Mouse (Mus musculus): ENCODE data around the gene Obp2a. TPM values are rescaled to one million over a fixed set of nuclear protein-coding genes. Genes with fewer than 3 reads are reported as not detected.
"Not testable (repeated sequence)": the region's sequence is repeated elsewhere in the genome, so short reads cannot be mapped to it uniquely, and the experiment has no call there.

The Obp2a gene
- polyA plus RNA-seq, 1 experiment from 2014 or later = not detected

GRCm38 (mm10) chr2:25733199-25733930 is 33.5 kb downstream of the Obp2a start:
- Histone ChIP-seq H3K4me1 (ENCODE audit: insufficient read depth, low read depth, low read length) (no peaks in the 10 kb centered on the region), H3K9me3 (ENCODE audit: low read length) (no peaks in the 10 kb centered on the region), H3K4me3 (ENCODE audit: low read depth, low read length) (no peak overlapping the region), H3K27ac (ENCODE audit: low read length) (no peak overlapping the region), H3K4me2 (replicated peaks; ENCODE audit: low read depth, low read length) (no peak overlapping the region), H3K36me3 (ENCODE audit: insufficient read depth, low read length) (no peaks in the 10 kb centered on the region), H3K9ac (replicated peaks; ENCODE audit: low read depth) (no peak overlapping the region), H3K27me3 (replicated peaks; ENCODE audit: insufficient read depth, low read length) (no peaks in the 10 kb centered on the region)
- DNase-seq (ENCODE audit: low spot score) (no peak), ATAC-seq (no peak)
- TF ChIP-seq EP300 (IDR thresholded peaks at IDR 0.05) (no peak), CTCF (IDR thresholded peaks at IDR 0.05) (no peak)
- WGBS = 51% methylated on average over 2 of the region's 2 CpGs

GRCm38 (mm10) chr2:25736709-25737108 is 36.9 kb downstream of the Obp2a start, which contains the start of gene Obp2b:
Obp2b (plus strand) TSS chr2:25737009.
- not testable (repeated sequence) for H3K4me2 ChIP-seq (replicated peaks; ENCODE audit: low read depth, low read length); DNase-seq (ENCODE audit: low spot score); H3K9ac ChIP-seq (replicated peaks; ENCODE audit: low read depth); H3K4me1 ChIP-seq (ENCODE audit: insufficient read depth, low read depth, low read length); ATAC-seq; H3K4me3 ChIP-seq (ENCODE audit: low read depth, low read length); H3K27ac ChIP-seq (ENCODE audit: low read length); H3K36me3 ChIP-seq (ENCODE audit: insufficient read depth, low read length); H3K9me3 ChIP-seq (ENCODE audit: low read length); H3K27me3 ChIP-seq (replicated peaks; ENCODE audit: insufficient read depth, low read length)
- 55% methylated on average over 3 of the region's 3 CpGs for WGBS

GRCm38 (mm10) chr2:25741671-25742070 is 41.8 kb downstream of the Obp2a start:
- no peak for TF ChIP-seq EP300 (IDR thresholded peaks at IDR 0.05)
- no peak for TF ChIP-seq CTCF (IDR thresholded peaks at IDR 0.05)
- Histone ChIP-seq H3K4me2 (replicated peaks; ENCODE audit: low read depth, low read length) (no peak overlapping the region), H3K36me3 (ENCODE audit: insufficient read depth, low read length) (no peaks in the 10 kb centered on the region), H3K27ac (ENCODE audit: low read length) (no peak overlapping the region), H3K27me3 (replicated peaks; ENCODE audit: insufficient read depth, low read length) (no peaks in the 10 kb centered on the region), H3K4me3 (ENCODE audit: low read depth, low read length) (no peak overlapping the region), H3K4me1 (ENCODE audit: insufficient read depth, low read depth, low read length) (no peaks in the 10 kb centered on the region), H3K9ac (replicated peaks; ENCODE audit: low read depth) (no peak overlapping the region), H3K9me3 (ENCODE audit: low read length) (no peaks in the 10 kb centered on the region)
- 74% methylated on average over 1 of the region's 1 CpGs for WGBS
- DNase-seq (ENCODE audit: low spot score) = no peak
- no peak for ATAC-seq

Other genes with a start within 250 kb of the Obp2a start
- gene Clic3, start 243.2 kb upstream of the Obp2a start, polyA plus RNA-seq (2015; fragmentation: Nextera tagmentation; extraction: Ambion mirVana) = 633 and 715 TPM in 2 replicates
- 67.4 and 68.9 TPM in 2 replicates for gene Paxx, start 238.9 kb upstream of the Obp2a start, polyA plus RNA-seq (2015; fragmentation: Nextera tagmentation; extraction: Ambion mirVana)
- gene Ptgds, start 230.0 kb upstream of the Obp2a start, polyA plus RNA-seq (2015; fragmentation: Nextera tagmentation; extraction: Ambion mirVana) = 5.8 and 6.1 TPM in 2 replicates
- gene Lcn12, start 206.1 kb upstream of the Obp2a start, polyA plus RNA-seq (2015; fragmentation: Nextera tagmentation; extraction: Ambion mirVana) = not detected in 2 replicates
- gene Fbxw5, start 199.3 kb upstream of the Obp2a start, polyA plus RNA-seq (2015; fragmentation: Nextera tagmentation; extraction: Ambion mirVana) = 39.7 and 43.4 TPM in 2 replicates
- 2.6 and 3.2 TPM in 2 replicates for gene C8g, start 198.3 kb upstream of the Obp2a start, polyA plus RNA-seq (2015; fragmentation: Nextera tagmentation; extraction: Ambion mirVana)
- gene Traf2, start 153.1 kb upstream of the Obp2a start, polyA plus RNA-seq (2015; fragmentation: Nextera tagmentation; extraction: Ambion mirVana) = 20.7 and 21.0 TPM in 2 replicates
- gene Edf1, start 142.2 kb upstream of the Obp2a start, polyA plus RNA-seq (2015; fragmentation: Nextera tagmentation; extraction: Ambion mirVana) = 297 and 329 TPM in 2 replicates
- gene Mamdc4, start 125.2 kb upstream of the Obp2a start, polyA plus RNA-seq (2015; fragmentation: Nextera tagmentation; extraction: Ambion mirVana) = 0.31 and 1.2 TPM in 2 replicates
- gene Phpt1, start 124.8 kb upstream of the Obp2a start, polyA plus RNA-seq (2015; fragmentation: Nextera tagmentation; extraction: Ambion mirVana) = 97.7 and 103 TPM in 2 replicates
- 0.07 TPM in 1 of 2 replicates, not detected in the other for gene Ajm1, start 118.3 kb upstream of the Obp2a start, polyA plus RNA-seq (2015; fragmentation: Nextera tagmentation; extraction: Ambion mirVana)
- 34.7 and 41.2 TPM in 2 replicates for gene Rabl6, start 91.5 kb upstream of the Obp2a start, polyA plus RNA-seq (2015; fragmentation: Nextera tagmentation; extraction: Ambion mirVana)
- 0.38 and 0.44 TPM in 2 replicates for gene Ccdc183, start 82.4 kb upstream of the Obp2a start, polyA plus RNA-seq (2015; fragmentation: Nextera tagmentation; extraction: Ambion mirVana)
- gene Tmem141, start 78.0 kb upstream of the Obp2a start, polyA plus RNA-seq (2015; fragmentation: Nextera tagmentation; extraction: Ambion mirVana) = 26.0 and 29.9 TPM in 2 replicates
- gene Fcna, start 72.0 kb upstream of the Obp2a start, polyA plus RNA-seq (2015; fragmentation: Nextera tagmentation; extraction: Ambion mirVana) = 2.5 and 2.8 TPM in 2 replicates
- not detected in 2 replicates for gene Lcn8, start 46.9 kb upstream of the Obp2a start, polyA plus RNA-seq (2015; fragmentation: Nextera tagmentation; extraction: Ambion mirVana)
- not detected in 2 replicates for gene Lcn5, start 42.1 kb upstream of the Obp2a start, polyA plus RNA-seq (2015; fragmentation: Nextera tagmentation; extraction: Ambion mirVana)
- not detected in 2 replicates for gene Lcn6, start 23.3 kb upstream of the Obp2a start, polyA plus RNA-seq (2015; fragmentation: Nextera tagmentation; extraction: Ambion mirVana)
- not detected in 2 replicates for gene Lcn10, start 17.3 kb upstream of the Obp2a start, polyA plus RNA-seq (2015; fragmentation: Nextera tagmentation; extraction: Ambion mirVana)
- 57.8 and 58.7 TPM in 2 replicates for gene Bmyc, start 6.7 kb downstream of the Obp2a start, polyA plus RNA-seq (2015; fragmentation: Nextera tagmentation; extraction: Ambion mirVana)
- gene Obp2b, start 37.0 kb downstream of the Obp2a start, polyA plus RNA-seq (2015; fragmentation: Nextera tagmentation; extraction: Ambion mirVana) = not detected in 2 replicates
- not detected in 2 replicates for gene Lcn3, start 65.5 kb downstream of the Obp2a start, polyA plus RNA-seq (2015; fragmentation: Nextera tagmentation; extraction: Ambion mirVana)
- gene Lcn11, start 77.0 kb downstream of the Obp2a start, polyA plus RNA-seq (2015; fragmentation: Nextera tagmentation; extraction: Ambion mirVana) = not detected in 2 replicates
- 0.51 and 0.95 TPM in 2 replicates for gene Gm13539, start 82.2 kb downstream of the Obp2a start, polyA plus RNA-seq (2015; fragmentation: Nextera tagmentation; extraction: Ambion mirVana)
- not detected in 2 replicates for gene Glt6d1, start 115.8 kb downstream of the Obp2a start, polyA plus RNA-seq (2015; fragmentation: Nextera tagmentation; extraction: Ambion mirVana)
- not detected in 2 replicates for gene Lcn9, start 123.1 kb downstream of the Obp2a start, polyA plus RNA-seq (2015; fragmentation: Nextera tagmentation; extraction: Ambion mirVana)
- not detected in 2 replicates for gene Sohlh1, start 147.2 kb downstream of the Obp2a start, polyA plus RNA-seq (2015; fragmentation: Nextera tagmentation; extraction: Ambion mirVana)
- 0.17 and 0.21 TPM in 2 replicates for gene Kcnt1, start 163.7 kb downstream of the Obp2a start, polyA plus RNA-seq (2015; fragmentation: Nextera tagmentation; extraction: Ambion mirVana)